Mouse (Mus musculus): ENCODE results near the gene Secisbp2.

DNA sequence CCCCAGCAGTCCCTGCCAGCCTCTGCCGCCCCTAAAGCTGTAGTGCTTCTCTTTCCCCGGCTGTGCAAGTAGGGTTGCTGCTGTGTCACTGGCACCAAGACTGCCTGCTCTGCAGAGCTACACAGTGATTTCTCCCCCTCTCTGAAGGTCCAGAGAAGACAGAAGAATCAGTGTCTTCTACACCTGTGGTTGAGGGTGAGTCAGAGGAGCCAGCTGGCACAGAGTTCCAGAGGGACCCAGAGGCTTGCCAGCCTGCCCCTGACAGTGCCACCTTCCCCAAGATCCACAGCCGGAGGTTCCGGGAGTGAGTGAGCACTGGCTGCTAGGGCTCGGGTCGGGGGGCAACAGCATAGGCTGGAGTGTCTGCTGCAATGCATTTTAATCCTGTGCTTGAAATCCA, 27.2 kb downstream of the Secisbp2 start:
- TF ChIP-seq CTCF (IDR thresholded peaks at IDR 0.05; ENCODE audit: low read depth) (no peak), EP300 (optimal IDR thresholded peaks at IDR 0.05) (no peak)
